ENCODE assay signal across 16 mouse cellular contexts in genomic region chr12:44304012-44304411, GRCm38 (mm10). TPM values are rescaled to one million over a fixed set of nuclear protein-coding genes. Genes with fewer than 3 reads are reported as not detected.
"Had no signal": no experiment of that assay in that cellular context is flagged by ENCODE, and none has a peak within 500 bp of the region (broad histone marks: within the 10 kb centered on the region; RNA-seq: fewer than 3 reads in every experiment).

No protein-coding gene starts in this region.

- H3K4me3 ChIP-seq: neural tube, embryonic 15.5 days; stomach, embryonic 15.5 days had no signal

- H3K27me3 ChIP-seq: neural tube, embryonic 15.5 days; stomach, embryonic 15.5 days had no signal

- H3K9me3 ChIP-seq: neural tube, embryonic 15.5 days; stomach, embryonic 15.5 days had no signal

- H3K4me1 ChIP-seq: neural tube, embryonic 15.5 days; stomach, embryonic 15.5 days had no signal

- H3K27ac ChIP-seq: neural tube, embryonic 15.5 days; stomach, embryonic 15.5 days; stomach, postnatal 0 days had no signal

- H3K4me2 ChIP-seq: neural tube, embryonic 15.5 days; stomach, embryonic 15.5 days had no signal

- DNase-seq: retina, postnatal 1 day; right cerebral cortex, adult 18-20 months; right cerebral cortex, postnatal 14 days; right cerebral cortex, postnatal 25 days; right cerebral cortex, postnatal 4 days; spleen, adult 18-20 months; thymus, adult 18-20 months; thymus, adult 2 months; thymus, postnatal 14 days; thymus, postnatal 25 days; thymus, postnatal 36 days; thymus, postnatal 4 days had no signal

- H3K9ac ChIP-seq: neural tube, embryonic 15.5 days; stomach, embryonic 15.5 days had no signal

RNA-seq across cellular contexts. Expression of gene Nrcam, which starts 24.7 kb away (rescaled TPM):
- total RNA-seq: neutrophil, adult 5-6 weeks had no signal
